Comparison of ENCODE assay signal across 28 mouse cellular contexts in the genomic region with DNA sequence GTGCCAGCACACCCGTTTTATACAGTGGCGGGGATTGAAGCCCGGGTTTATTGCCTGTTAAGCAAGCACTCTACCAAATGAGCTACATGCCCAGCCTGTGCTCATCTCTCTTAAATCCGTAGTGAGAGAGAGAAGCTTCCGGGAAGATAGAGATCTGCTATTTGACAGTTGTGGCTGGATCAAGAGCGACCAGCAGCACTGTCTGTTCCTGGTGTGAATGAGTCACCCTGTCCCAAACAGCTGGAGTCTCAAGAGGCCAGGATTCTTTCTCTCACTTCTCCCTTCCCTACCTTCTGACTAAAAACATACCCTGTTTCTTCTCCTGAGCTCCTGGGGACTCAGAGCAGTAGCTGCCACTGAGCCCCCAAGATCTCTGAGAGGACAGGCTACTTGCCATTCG.
DNase-seq lines count a peak whose midpoint lies in the region; ATAC-seq and TF ChIP-seq lines count a peak whose summit lies in the region.
"Had no signal": no experiment of that assay in that cellular context is flagged by ENCODE, and none has a peak within 500 bp of the region (broad histone marks: within the 10 kb centered on the region; RNA-seq: fewer than 3 reads in every experiment).

No protein-coding gene starts in this region.

- no peaks in the 10 kb centered on the region for H3K9me3 ChIP-seq in heart, embryonic 13.5 days
- no peaks in the 10 kb centered on the region for H3K9me3 ChIP-seq in liver, postnatal 0 days (ENCODE audit: low read length)
- H3K9me3 ChIP-seq in limb, embryonic 10.5 days (replicated peaks) = no peaks in the 10 kb centered on the region
- H3K9me3 ChIP-seq: embryonic facial prominence, embryonic 10.5 days; embryonic facial prominence, embryonic 13.5 days; forebrain, embryonic 12.5 days; forebrain, embryonic 15.5 days; heart, embryonic 15.5 days; hindbrain, embryonic 12.5 days; hindbrain, embryonic 15.5 days had no signal

- no peak for TF ChIP-seq CTCF in C2C12 (IDR thresholded peaks at IDR 0.05; ENCODE audit: control insufficient read depth, insufficient read depth, insufficient read length)
- no peak for TF ChIP-seq CTCF in liver, postnatal 0 days (IDR thresholded peaks at IDR 0.05; ENCODE audit: low read depth)

- no peak for ATAC-seq in heart, embryonic 13.5 days (ENCODE audit: extremely low read depth, insufficient number of reproducible peaks, low FRiP score, low TSS enrichment)
- ATAC-seq in liver, postnatal 0 days = no peak
- ATAC-seq: CD4-positive, CD25-positive, alpha-beta regulatory T cell, adult 4 months; forebrain, embryonic 15.5 days; intestine, postnatal 0 days had no signal

- peaks cover 43% of the 10 kb centered on the region for H3K36me3 ChIP-seq in heart, embryonic 13.5 days
- H3K36me3 ChIP-seq in C2C12 (ENCODE audit: control insufficient read depth, insufficient read depth) = no peaks in the 10 kb centered on the region
- H3K36me3 ChIP-seq in liver, postnatal 0 days (replicated peaks; ENCODE audit: insufficient read depth, low read length) = no peaks in the 10 kb centered on the region
- H3K36me3 ChIP-seq in limb, embryonic 10.5 days = no peaks in the 10 kb centered on the region
- H3K36me3 ChIP-seq: forebrain, embryonic 12.5 days; forebrain, embryonic 15.5 days; heart, embryonic 15.5 days; hindbrain, embryonic 12.5 days; hindbrain, embryonic 15.5 days had no signal

- H3ac ChIP-seq in C2C12 (ENCODE audit: control insufficient read depth, insufficient read length, low read depth) = no peak overlapping the region

- H3K4me1 ChIP-seq in heart, embryonic 13.5 days = peaks cover 48% of the 10 kb centered on the region
- peaks cover 8% of the 10 kb centered on the region for H3K4me1 ChIP-seq in liver, postnatal 0 days (ENCODE audit: insufficient read depth)
- H3K4me1 ChIP-seq in limb, embryonic 10.5 days = peaks cover 8% of the 10 kb centered on the region
- H3K4me1 ChIP-seq: forebrain, embryonic 12.5 days; forebrain, embryonic 15.5 days; hindbrain, embryonic 12.5 days; hindbrain, embryonic 15.5 days had no signal

- no peaks in the 10 kb centered on the region for H3K27me3 ChIP-seq in heart, embryonic 13.5 days (replicated peaks)
- no peaks in the 10 kb centered on the region for H3K27me3 ChIP-seq in C2C12 (ENCODE audit: control insufficient read depth, insufficient read depth, insufficient read length)
- H3K27me3 ChIP-seq in liver, postnatal 0 days (ENCODE audit: insufficient read depth, low read length) = no peaks in the 10 kb centered on the region
- H3K27me3 ChIP-seq in limb, embryonic 10.5 days (ENCODE audit: low read depth, poor library complexity, severe bottlenecking) = no peaks in the 10 kb centered on the region
- H3K27me3 ChIP-seq: embryonic facial prominence, embryonic 13.5 days; forebrain, embryonic 12.5 days; forebrain, embryonic 15.5 days; heart, embryonic 15.5 days; hindbrain, embryonic 12.5 days; hindbrain, embryonic 15.5 days had no signal

- 69% methylated on average over 7 of the region's 7 CpGs for WGBS in heart, embryonic 13.5 days
- WGBS in liver, postnatal 0 days (ENCODE audit: insufficient replicate concordance) = 65% methylated on average over 7 of the region's 7 CpGs
- 87% methylated on average over 7 of the region's 7 CpGs for WGBS in limb, embryonic 10.5 days

- DNase-seq in heart, adult 11 months = no peak
- DNase-seq in MEL-GATA-1-ER (ENCODE audit: extremely low read depth, low read depth) = peak; percentile 33
- DNase-seq in liver, postnatal 0 days = no peak
- DNase-seq in limb, embryonic 10.5 days (ENCODE audit: low spot score) = no peak
- no peak for DNase-seq in thymus, postnatal 25 days
- DNase-seq: adrenal gland, adult 8-10 months; adrenal gland, postnatal 25 days; B cell, adult 2 months; cerebellum, adult 11-12 months; cerebellum, adult 8-10 months; cerebellum, postnatal 10 days; cerebellum, postnatal 36 days; embryo, embryonic 11 days; gastrocnemius, postnatal 25 days; heart, adult 2 months had no signal

- TF ChIP-seq EP300 in liver, postnatal 0 days (IDR thresholded peaks at IDR 0.05; ENCODE audit: low read depth) = no peak

- H3K27ac ChIP-seq in heart, embryonic 13.5 days (replicated peaks) = peak overlapping the region; percentile 1; the same call in 1 of the 2 replicates
- H3K27ac ChIP-seq in liver, postnatal 0 days (ENCODE audit: low read depth) = no peak overlapping the region
- H3K27ac ChIP-seq in limb, embryonic 10.5 days = no peak overlapping the region
- H3K27ac ChIP-seq: embryonic facial prominence, embryonic 10.5 days; embryonic facial prominence, embryonic 13.5 days; forebrain, embryonic 12.5 days; forebrain, embryonic 15.5 days; heart, adult 2 months; heart, embryonic 15.5 days; hindbrain, embryonic 12.5 days; hindbrain, embryonic 15.5 days had no signal

- no peak overlapping the region for H3K4me2 ChIP-seq in heart, embryonic 13.5 days
- no peak overlapping the region for H3K4me2 ChIP-seq in liver, postnatal 0 days (ENCODE audit: low read depth, low read length)
- H3K4me2 ChIP-seq: embryonic facial prominence, embryonic 13.5 days; forebrain, embryonic 12.5 days; forebrain, embryonic 15.5 days; heart, embryonic 11.5 days; heart, embryonic 15.5 days; hindbrain, embryonic 12.5 days; hindbrain, embryonic 15.5 days had no signal

- no peaks in the 10 kb centered on the region for H3K79me3 ChIP-seq in C2C12 (ENCODE audit: low read depth)

- no peak overlapping the region for H3K9ac ChIP-seq in heart, embryonic 13.5 days
- H3K9ac ChIP-seq in liver, postnatal 0 days (replicated peaks) = no peak overlapping the region
- H3K9ac ChIP-seq: embryonic facial prominence, embryonic 13.5 days; forebrain, embryonic 12.5 days; forebrain, embryonic 15.5 days; heart, embryonic 15.5 days; hindbrain, embryonic 12.5 days; hindbrain, embryonic 15.5 days had no signal

- H3K79me2 ChIP-seq in C2C12 (ENCODE audit: control insufficient read depth, insufficient read depth) = no peaks in the 10 kb centered on the region

- no peak overlapping the region for H3K4me3 ChIP-seq in heart, embryonic 13.5 days
- H3K4me3 ChIP-seq in C2C12 (ENCODE audit: insufficient read depth, poor library complexity, severe bottlenecking) = no peak overlapping the region
- no peak overlapping the region for H3K4me3 ChIP-seq in liver, postnatal 0 days (ENCODE audit: low read depth, low read length)
- no peak overlapping the region for H3K4me3 ChIP-seq in limb, embryonic 10.5 days
- H3K4me3 ChIP-seq: embryonic facial prominence, embryonic 10.5 days; embryonic facial prominence, embryonic 13.5 days; erythroblast, embryonic 14.5 days; forebrain, embryonic 12.5 days; forebrain, embryonic 15.5 days; heart, adult 2 months; heart, embryonic 15.5 days; hindbrain, embryonic 12.5 days; hindbrain, embryonic 15.5 days had no signal

TF ChIP-seq in C2C12, 6 proteins besides CTCF, POLR2A, EP300 and RAD21:
- peak; percentile 30 for TF ChIP-seq FOSL1 (IDR thresholded peaks at IDR 0.05; ENCODE audit: insufficient read depth, low read length, poor library complexity, severe bottlenecking)
- TF ChIP-seq MYOD1 (IDR thresholded peaks at IDR 0.05; ENCODE audit: control insufficient read depth, insufficient read length, low read depth) = peak; percentile 73
- TF ChIP-seq MYOG (IDR thresholded peaks at IDR 0.05; ENCODE audit: control insufficient read depth, extremely low read depth, insufficient read length) = no peak
